Mouse (Mus musculus) megakaryocyte progenitor cell, adult 5-6 weeks (primary cell): Measurements from ENCODE around the gene Ppp1r13b. TPM values are rescaled to one million over a fixed set of nuclear protein-coding genes. Genes with fewer than 3 reads are reported as not detected.

Experiments used
- ATAC-seq: replicated peaks from 2 replicates; pipeline ENCODE4 v1.8.0; 2016; ENCODE audit warnings: mild to moderate bottlenecking, moderate TSS enrichment, inconsistent platforms; ENCODE audit not compliant: poor library complexity
- total RNA-seq, 2 experiments: library from RNA; stranded (forward) in 1 of 2; stranded (reverse) in 1 of 2; fragments of 157-497, 149-512 nt in 1 of 2; fragments of 200-1000 nt in 1 of 2; gene quantifications; 2 replicates each; pipeline versions ENCODE4 v1.2.3 to v1.2.4; 2015 to 2017

The Ppp1r13b gene
- total RNA-seq, 2 experiments from 2014 or later: 3.7 to 9.3 TPM

GRCm38 (mm10) chr12:111920046-111920445, 12.1 kb upstream of the Ppp1r13b start:
- ATAC-seq: peak; percentile 38; the same call in 1 of the 2 replicates

- no peak for ATAC-seq
Observed at GRCm38 (mm10) chr12:111916514-111917217, 8.8 kb upstream of the Ppp1r13b start.

- ATAC-seq: no peak
Observed at GRCm38 (mm10) chr12:111915781-111916180, 7.9 kb upstream of the Ppp1r13b start.

GRCm38 (mm10) chr12:111914031-111914430, 6.1 kb upstream of the Ppp1r13b start:
- ATAC-seq: peak; percentile 48

- peak; percentile 12; the same call in 1 of the 2 replicates for ATAC-seq
Observed at GRCm38 (mm10) chr12:111912802-111913201, 4.9 kb upstream of the Ppp1r13b start.

GRCm38 (mm10) chr12:111911796-111912195, 3.9 kb upstream of the Ppp1r13b start:
- no peak for ATAC-seq

GRCm38 (mm10) chr12:111911171-111911760, 3.4 kb upstream of the Ppp1r13b start:
- ATAC-seq: no peak

GRCm38 (mm10) chr12:111908997-111909550, 1.2 kb upstream of the Ppp1r13b start:
- no peak for ATAC-seq

GRCm38 (mm10) chr12:111907421-111907891, 454 bp downstream of the Ppp1r13b start:
- peak; percentile 32 for ATAC-seq

GRCm38 (mm10) chr12:111906309-111906875, 1.5 kb downstream of the Ppp1r13b start:
- no peak for ATAC-seq

GRCm38 (mm10) chr12:111902488-111902887, 5.4 kb downstream of the Ppp1r13b start:
- no peak for ATAC-seq

- ATAC-seq: peak; percentile 30
Observed at GRCm38 (mm10) chr12:111901105-111901875, 6.6 kb downstream of the Ppp1r13b start.

GRCm38 (mm10) chr12:111899646-111900045, 8.3 kb downstream of the Ppp1r13b start:
- no peak for ATAC-seq

GRCm38 (mm10) chr12:111898686-111899085, 9.2 kb downstream of the Ppp1r13b start:
- no peak for ATAC-seq

- ATAC-seq: peak; percentile 78
Observed at GRCm38 (mm10) chr12:111896908-111897661, 10.8 kb downstream of the Ppp1r13b start.

- no peak for ATAC-seq
Observed at GRCm38 (mm10) chr12:111894082-111894481, 13.8 kb downstream of the Ppp1r13b start.

GRCm38 (mm10) chr12:111892981-111893380, 14.9 kb downstream of the Ppp1r13b start:
- no peak for ATAC-seq

GRCm38 (mm10) chr12:111891800-111892199, 16.1 kb downstream of the Ppp1r13b start:
- ATAC-seq: no peak

- ATAC-seq: peak; percentile 56
Observed at GRCm38 (mm10) chr12:111889251-111889650, 18.7 kb downstream of the Ppp1r13b start.

GRCm38 (mm10) chr12:111888303-111888864, 19.5 kb downstream of the Ppp1r13b start:
- peak; percentile 24; the same call in 1 of the 2 replicates for ATAC-seq
